Mouse (Mus musculus) kidney, embryonic 14.5 days (tissue): ENCODE data around the gene Epyc. TPM values are rescaled to one million over a fixed set of nuclear protein-coding genes. Genes with fewer than 3 reads are reported as not detected.

Experiments
- ATAC-seq: fragments of 200-750 bp; cut with Nextera tagmentation; 2 replicates; pipeline ENCODE4 v1.8.0; 2017; ENCODE audit warnings: moderate number of reproducible peaks, mild to moderate bottlenecking, moderate TSS enrichment, moderate library complexity; ENCODE audit not compliant: low FRiP score, low TSS enrichment
- H3K27ac ChIP-seq: fragments of 300-500 bp; sonication (generic); 2 replicates; pipeline ENCODE4 v1.5.1; 2014; ENCODE audit warnings: low read depth, mild to moderate bottlenecking, low read length, moderate library complexity, mixed read lengths
- H3K27me3 ChIP-seq: fragments of 300-500 bp; sonication (generic); 2 replicates; pipeline ENCODE4 v1.6.1; 2014; ENCODE audit warnings: mild to moderate bottlenecking, low read length; ENCODE audit not compliant: control insufficient read depth, insufficient read depth
- H3K36me3 ChIP-seq: fragments of 300-500 bp; sonication (generic); 2 replicates; pipeline ENCODE4 v1.6.1; 2014; ENCODE audit warnings: low read length, mixed read lengths; ENCODE audit not compliant: control insufficient read depth, insufficient read depth
- H3K4me1 ChIP-seq: fragments of 300-500 bp; sonication (generic); 2 replicates; pipeline ENCODE4 v1.6.1; 2014; ENCODE audit warnings: low read length, mixed read lengths; ENCODE audit not compliant: control insufficient read depth, insufficient read depth
- H3K4me2 ChIP-seq: fragments of 300-500 bp; sonication (generic); replicated peaks from 2 replicates; pipeline ENCODE4 v1.6.1; 2014; ENCODE audit warnings: low read depth, mild to moderate bottlenecking, low read length
- H3K4me3 ChIP-seq: fragments of 300-500 bp; sonication (generic); 2 replicates; pipeline ENCODE4 v1.5.1; 2014; ENCODE audit warnings: mild to moderate bottlenecking, low read length
- H3K9ac ChIP-seq: fragments of 300-500 bp; sonication (generic); 2 replicates; pipeline ENCODE4 v1.6.1; 2014; ENCODE audit warnings: low read depth, mild to moderate bottlenecking, low read length, moderate library complexity
- H3K9me3 ChIP-seq: fragments of 300-500 bp; sonication (generic); 2 replicates; pipeline ENCODE4 v1.6.1; 2016; ENCODE audit warnings: low read length; ENCODE audit not compliant: control insufficient read depth
- WGBS: fragments of 180-500 bp; shearing (Covaris S2); extraction: QIAGEN DNeasy Blood & Tissue Kit; methylation state at CpG from one replicate; pipeline ENCODE4 v1.1.7; 2014; 5-methylcytosine and 5-hydroxymethylcytosine counted together
- polyA plus RNA-seq: library from polyadenylated mRNA; unstranded; fragments of >200 nt; fragmentation: Nextera tagmentation; extraction: Ambion mirVana; gene quantifications from 2 replicates; pipeline ENCODE4 v1.2.1, GENCODE M21; 2014

Gene Epyc
- not detected in 2 replicates for polyA plus RNA-seq

DNA sequence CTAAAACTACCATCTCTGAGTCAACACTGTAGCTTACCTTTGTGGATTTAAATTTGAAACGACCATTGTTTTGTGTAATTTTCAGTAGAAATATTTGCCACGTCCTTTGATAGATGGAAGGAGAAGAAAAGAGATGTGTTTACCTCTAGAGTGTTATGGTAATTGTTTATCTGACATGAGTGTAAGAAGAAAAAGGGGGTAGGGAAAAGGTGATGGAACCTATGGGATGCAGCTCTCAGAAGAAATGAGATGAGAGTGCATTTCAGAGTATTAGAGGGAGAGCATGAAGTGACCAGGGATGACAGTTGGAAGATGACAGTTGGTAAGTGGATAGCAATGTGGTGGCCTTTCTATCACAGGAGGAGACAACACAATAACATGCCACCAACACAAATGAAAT lies at the start of gene Epyc:
Epyc (plus strand) TSS at position 301 of the 400 bp plus-strand sequence.
- no peak for ATAC-seq
- Histone ChIP-seq H3K36me3 (no peaks in the 10 kb centered on the region), H3K9ac (no peak within 1 kb of the TSS), H3K4me2 (no peak within 1 kb of the TSS), H3K9me3 (no peaks in the 10 kb centered on the region), H3K4me3 (no peak within 1 kb of the TSS), H3K4me1 (no peaks in the 10 kb centered on the region), H3K27me3 (no peaks in the 10 kb centered on the region), H3K27ac (no peak within 1 kb of the TSS)
- WGBS = 86% methylated on average over 2 of the region's 2 CpGs

DNA sequence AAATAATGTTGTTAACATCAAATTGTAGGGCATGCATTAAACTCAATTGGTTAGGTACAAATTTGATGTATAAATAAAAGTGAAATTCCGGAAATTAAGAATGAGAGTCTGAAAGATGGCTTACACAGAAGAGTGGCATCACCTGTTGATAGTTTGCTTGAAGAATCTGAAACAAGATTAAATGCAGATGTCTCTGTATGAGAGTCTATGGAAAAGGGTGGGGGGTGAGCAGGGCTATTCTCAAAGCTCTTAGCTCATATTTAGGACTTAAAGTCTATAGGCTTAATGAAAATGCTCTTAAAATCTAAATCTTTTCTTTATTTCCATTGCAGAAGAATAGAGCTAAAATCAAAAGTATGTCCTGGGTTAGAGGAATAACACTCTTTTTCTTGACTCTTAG lies 48.2 kb upstream of the Epyc start:
- WGBS = 94% methylated on average over 1 of the region's 1 CpGs
- no peaks in the 10 kb centered on the region for H3K36me3 ChIP-seq
- H3K27ac ChIP-seq = no peak overlapping the region
- no peak overlapping the region for H3K4me3 ChIP-seq
- H3K4me2 ChIP-seq = no peak overlapping the region
- no peak for ATAC-seq
- H3K9me3 ChIP-seq = no peaks in the 10 kb centered on the region
- no peak overlapping the region for H3K9ac ChIP-seq
- H3K4me1 ChIP-seq = no peaks in the 10 kb centered on the region
- H3K27me3 ChIP-seq = no peaks in the 10 kb centered on the region

DNA sequence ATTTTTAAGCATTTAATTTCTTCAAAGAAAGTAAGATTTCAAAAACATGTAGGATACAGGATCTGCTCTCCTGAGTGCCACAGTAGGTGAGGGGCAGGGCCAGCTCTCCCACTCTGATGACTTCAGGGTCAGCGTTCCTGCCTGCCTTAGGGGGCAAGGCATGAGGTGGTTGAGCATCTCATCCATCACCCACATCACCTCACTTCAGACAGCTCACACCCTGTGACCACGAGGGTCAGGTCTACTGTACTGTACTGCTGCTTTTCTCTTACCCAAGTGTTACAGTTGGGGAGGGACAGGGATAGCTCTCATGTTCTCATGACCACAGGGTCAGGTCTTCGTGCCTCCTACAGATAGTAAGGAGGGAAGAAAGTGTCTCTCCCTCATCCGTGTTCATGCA lies 42.1 kb upstream of the Epyc start:
- Histone ChIP-seq H3K36me3 (no peaks in the 10 kb centered on the region), H3K4me2 (no peak overlapping the region), H3K9me3 (no peaks in the 10 kb centered on the region), H3K4me3 (no peak overlapping the region), H3K27ac (no peak overlapping the region), H3K9ac (no peak overlapping the region), H3K27me3 (no peaks in the 10 kb centered on the region), H3K4me1 (no peaks in the 10 kb centered on the region)
- WGBS = 41% methylated on average over 4 of the region's 4 CpGs
- peak; percentile 35; the same call in 1 of the 2 replicates for ATAC-seq

DNA sequence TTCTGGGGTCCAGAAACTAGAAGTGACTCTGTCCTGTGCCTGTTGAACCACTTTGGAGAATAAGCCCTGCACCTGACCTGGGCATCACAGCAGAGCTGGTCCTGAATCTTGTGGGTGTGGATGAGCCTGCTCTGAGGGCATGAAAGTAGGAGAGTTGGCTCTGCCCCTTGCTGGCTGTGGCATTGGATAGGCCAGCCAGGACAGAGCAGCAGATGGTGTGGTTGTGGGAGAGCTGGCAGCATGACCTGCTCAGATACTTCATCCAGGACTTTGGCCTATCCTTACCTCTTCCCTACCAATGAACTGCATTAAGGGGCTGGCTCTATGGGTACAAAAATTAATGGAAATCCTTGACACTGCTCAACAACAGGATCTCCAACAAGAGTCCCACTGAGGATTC lies 40.6 kb upstream of the Epyc start:
- Histone ChIP-seq H3K4me3 (no peak overlapping the region), H3K27me3 (no peaks in the 10 kb centered on the region), H3K4me2 (no peak overlapping the region), H3K27ac (no peak overlapping the region), H3K4me1 (no peaks in the 10 kb centered on the region), H3K36me3 (no peaks in the 10 kb centered on the region), H3K9me3 (no peaks in the 10 kb centered on the region), H3K9ac (no peak overlapping the region)
- ATAC-seq = no peak

DNA sequence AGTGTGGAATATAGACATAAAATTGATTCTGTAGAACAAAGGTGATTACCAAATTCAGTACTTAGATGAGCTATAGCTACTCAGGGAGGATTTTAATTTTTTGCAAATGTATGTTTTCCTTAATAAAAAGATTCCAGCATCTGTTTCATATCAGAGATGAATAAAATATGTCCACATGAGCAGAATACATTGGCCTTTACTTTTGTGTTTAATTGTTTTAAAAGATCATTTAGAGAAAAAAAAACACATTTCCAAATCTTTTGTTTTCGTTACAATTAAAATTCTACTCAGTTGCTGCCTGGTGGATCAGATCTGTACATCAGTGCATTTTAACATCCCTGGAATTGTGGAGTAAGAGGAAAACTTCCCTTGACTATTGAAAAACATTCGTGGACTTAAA lies 37.3 kb upstream of the Epyc start, which contains the start of gene Kera:
Kera (plus strand) TSS at position 301 of the 400 bp plus-strand sequence.
- no peak for ATAC-seq
- Histone ChIP-seq H3K4me2 (no peak within 1 kb of the TSS), H3K27me3 (no peaks in the 10 kb centered on the region), H3K4me1 (no peaks in the 10 kb centered on the region), H3K9ac (no peak within 1 kb of the TSS), H3K36me3 (no peaks in the 10 kb centered on the region), H3K4me3 (no peak within 1 kb of the TSS), H3K27ac (no peak within 1 kb of the TSS), H3K9me3 (no peaks in the 10 kb centered on the region)
- whole genome bisulfite sequencing = 78% methylated on average over 2 of the region's 2 CpGs

DNA sequence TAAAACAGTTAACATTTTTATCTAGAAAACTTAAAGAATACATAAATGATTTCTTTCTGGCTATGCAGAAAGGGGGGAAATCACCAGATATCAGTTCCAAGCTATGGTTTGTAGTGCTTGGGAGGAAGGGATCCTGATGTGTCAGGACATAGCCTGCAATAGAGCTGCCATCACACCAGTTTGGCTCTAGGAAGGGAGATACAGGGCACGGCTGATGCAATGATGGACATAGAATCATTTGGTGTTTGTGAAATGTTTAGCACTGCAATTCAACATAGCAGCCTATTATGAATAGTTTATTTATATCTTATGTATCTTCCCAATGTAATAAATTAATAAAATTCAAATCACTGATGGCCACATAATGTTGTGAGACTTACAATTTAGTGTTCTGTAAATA lies 21.5 kb upstream of the Epyc start:
- Histone ChIP-seq H3K9me3 (no peaks in the 10 kb centered on the region), H3K4me1 (no peaks in the 10 kb centered on the region), H3K9ac (no peak overlapping the region), H3K4me3 (no peak overlapping the region), H3K27ac (no peak overlapping the region), H3K36me3 (no peaks in the 10 kb centered on the region), H3K4me2 (no peak overlapping the region), H3K27me3 (no peaks in the 10 kb centered on the region)
- WGBS = 90% methylated on average over 1 of the region's 1 CpGs
- ATAC-seq = no peak

DNA sequence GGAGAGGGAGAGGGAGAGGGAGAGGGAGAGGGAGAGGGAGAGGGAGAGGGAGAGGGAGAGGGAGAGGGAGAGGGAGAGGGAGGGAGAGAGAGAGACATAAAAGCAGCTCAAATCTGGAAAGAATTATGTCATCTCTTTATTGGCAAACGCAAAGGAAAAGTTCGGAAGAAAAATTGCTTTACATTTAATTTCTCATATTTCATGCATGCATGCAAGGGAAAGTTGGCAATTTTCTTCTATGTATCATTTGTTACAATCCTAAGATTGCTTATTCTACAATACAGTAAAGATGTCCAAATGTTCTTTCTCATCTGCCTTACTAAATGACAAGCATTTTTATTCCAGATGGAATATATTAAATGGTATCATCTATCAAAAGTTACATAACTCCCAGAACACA lies 19.5 kb upstream of the Epyc start:
- no peak for ATAC-seq
- H3K27ac ChIP-seq = no peak overlapping the region
- 63% methylated on average over 2 of the region's 2 CpGs for WGBS

DNA sequence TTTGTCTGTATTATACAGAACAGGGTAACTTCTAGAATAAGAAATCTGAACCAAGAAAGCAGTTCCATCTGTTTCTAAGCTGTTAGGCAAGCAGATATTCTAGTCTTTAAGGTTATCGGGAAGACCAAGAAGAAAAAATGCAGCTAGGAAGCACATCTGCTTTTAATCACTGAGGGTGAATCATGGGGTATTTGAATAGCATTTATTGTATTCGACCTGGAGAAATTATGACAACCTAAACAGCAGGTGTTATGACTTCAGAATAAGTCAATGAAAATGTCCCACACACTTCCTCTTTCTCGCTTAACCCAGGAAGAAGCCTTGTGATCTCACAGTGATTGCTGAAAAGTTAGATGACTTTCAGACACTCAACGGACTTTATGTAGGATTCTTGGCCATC lies 18.8 kb upstream of the Epyc start:
- Histone ChIP-seq H3K27ac (no peak overlapping the region), H3K9me3 (no peaks in the 10 kb centered on the region), H3K27me3 (no peaks in the 10 kb centered on the region), H3K4me2 (no peak overlapping the region), H3K4me1 (no peaks in the 10 kb centered on the region), H3K36me3 (no peaks in the 10 kb centered on the region), H3K4me3 (no peak overlapping the region), H3K9ac (no peak overlapping the region)
- ATAC-seq = no peak
- 50% methylated on average over 4 of the region's 4 CpGs for WGBS

More for the DNA sequence above, 19.5 kb upstream of the Epyc start:
- no peak overlapping the region for H3K4me3 ChIP-seq
- H3K27me3 ChIP-seq = no peaks in the 10 kb centered on the region
- no peaks in the 10 kb centered on the region for H3K36me3 ChIP-seq
- H3K4me2 ChIP-seq = no peak overlapping the region
- H3K9me3 ChIP-seq = no peaks in the 10 kb centered on the region
- H3K9ac ChIP-seq = no peak overlapping the region
- no peaks in the 10 kb centered on the region for H3K4me1 ChIP-seq

DNA sequence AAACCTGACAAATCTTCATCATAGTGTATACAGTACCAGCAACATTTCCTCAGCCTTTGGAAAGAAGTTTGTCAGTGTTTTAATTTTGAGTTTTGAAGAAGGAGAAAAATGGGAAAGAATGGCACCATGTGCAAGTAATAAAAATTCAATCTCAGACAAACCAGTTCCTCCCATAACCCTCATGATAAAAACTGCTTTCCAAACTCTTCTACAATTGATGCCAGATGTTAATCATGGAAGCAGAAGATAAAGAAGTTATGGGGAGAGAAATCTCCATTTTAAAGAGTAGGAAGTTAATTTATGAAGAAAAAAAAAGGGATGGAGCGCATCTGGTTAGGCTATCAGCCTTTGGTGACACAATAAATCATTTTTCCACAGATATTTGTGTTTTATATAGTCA lies 17.3 kb upstream of the Epyc start:
- Histone ChIP-seq H3K4me2 (no peak overlapping the region), H3K27me3 (no peaks in the 10 kb centered on the region), H3K9me3 (no peaks in the 10 kb centered on the region), H3K9ac (no peak overlapping the region), H3K4me1 (no peaks in the 10 kb centered on the region), H3K4me3 (no peak overlapping the region), H3K27ac (no peak overlapping the region), H3K36me3 (no peaks in the 10 kb centered on the region)
- ATAC-seq = no peak
- WGBS = 73% methylated on average over 1 of the region's 1 CpGs

DNA sequence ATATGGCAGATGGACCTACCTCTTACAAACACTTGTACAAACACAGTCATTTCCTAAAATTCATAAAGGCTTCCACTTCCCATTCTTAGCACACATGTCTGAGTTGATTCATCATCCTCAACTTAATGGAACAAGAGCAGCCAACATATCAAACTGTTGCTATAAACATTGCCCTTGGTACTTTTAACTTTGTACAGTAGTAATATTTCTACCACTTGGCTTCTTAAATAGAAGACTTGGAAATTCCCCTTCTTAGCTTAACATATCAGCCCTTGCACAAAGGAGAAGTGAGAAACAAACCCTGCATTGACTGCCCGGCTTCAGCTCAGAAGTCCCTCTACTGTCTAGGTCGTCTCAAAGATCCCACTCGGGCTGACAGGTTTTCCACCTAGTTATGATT lies 12.8 kb upstream of the Epyc start:
- Histone ChIP-seq H3K4me1 (no peaks in the 10 kb centered on the region), H3K9me3 (no peaks in the 10 kb centered on the region), H3K4me2 (no peak overlapping the region), H3K27ac (no peak overlapping the region), H3K4me3 (no peak overlapping the region), H3K9ac (no peak overlapping the region), H3K27me3 (no peaks in the 10 kb centered on the region), H3K36me3 (no peaks in the 10 kb centered on the region)
- no peak for ATAC-seq
- 93% methylated on average over 3 of the region's 3 CpGs for WGBS
